9 mouse cellular contexts compared by ENCODE assay signal in genomic region chr1:62794896-62795255, GRCm38 (mm10).
DNase-seq lines count a peak whose midpoint lies in the region; ATAC-seq lines count a peak whose summit lies in the region.
"Had no signal": no experiment of that assay in that cellular context is flagged by ENCODE, and none has a peak within 500 bp of the region (broad histone marks: within the 10 kb centered on the region; RNA-seq: fewer than 3 reads in every experiment).

No protein-coding gene starts in this region.

- peak overlapping the region; percentile 31 for H3K4me2 ChIP-seq in kidney, embryonic 16.5 days (replicated peaks; ENCODE audit: low read depth, low read length)
- peak overlapping the region; percentile 30 for H3K4me2 ChIP-seq in embryonic facial prominence, embryonic 13.5 days
- peak overlapping the region; percentile 32 for H3K4me2 ChIP-seq in hindbrain, embryonic 12.5 days (replicated peaks)
- H3K4me2 ChIP-seq in midbrain, embryonic 15.5 days: peak overlapping the region; percentile 29

- H3K9me3 ChIP-seq in kidney, embryonic 16.5 days (ENCODE audit: low read length): no peaks in the 10 kb centered on the region
- no peaks in the 10 kb centered on the region for H3K9me3 ChIP-seq in embryonic facial prominence, embryonic 13.5 days
- H3K9me3 ChIP-seq in hindbrain, embryonic 12.5 days (replicated peaks): no peaks in the 10 kb centered on the region
- H3K9me3 ChIP-seq in midbrain, embryonic 15.5 days: no peaks in the 10 kb centered on the region

- no peak for ATAC-seq in kidney, embryonic 16.5 days (ENCODE audit: low FRiP score, low TSS enrichment)
- no peak for ATAC-seq in embryonic facial prominence, embryonic 13.5 days (ENCODE audit: insufficient number of reproducible peaks, insufficient read depth, low FRiP score, low TSS enrichment, low read depth)
- ATAC-seq in hindbrain, embryonic 12.5 days (ENCODE audit: low FRiP score): 0 out of 2 replicates have a peak, but pooled peaks have one; percentile 24
- peak; percentile 32 for ATAC-seq in midbrain, embryonic 15.5 days (replicated peaks)
- ATAC-seq: CD4-positive, CD25-positive, alpha-beta regulatory T cell, adult 4 months had no signal

- 50% methylated on average over 2 of the region's 2 CpGs for WGBS in kidney, embryonic 16.5 days
- WGBS in embryonic facial prominence, embryonic 13.5 days: 52% methylated on average over 2 of the region's 2 CpGs
- WGBS in hindbrain, embryonic 12.5 days: 56% methylated on average over 2 of the region's 2 CpGs
- WGBS in midbrain, embryonic 15.5 days: 40% methylated on average over 2 of the region's 2 CpGs

- H3K27ac ChIP-seq in kidney, embryonic 16.5 days (ENCODE audit: low read length): no peak overlapping the region
- no peak overlapping the region for H3K27ac ChIP-seq in embryonic facial prominence, embryonic 13.5 days
- no peak overlapping the region for H3K27ac ChIP-seq in hindbrain, embryonic 12.5 days
- H3K27ac ChIP-seq in midbrain, embryonic 15.5 days: peak overlapping the region; percentile 74

- no peak for DNase-seq in kidney, adult 11 months
- no peak for DNase-seq in spleen, postnatal 14 days (ENCODE audit: low spot score in 2 of 2)
- no peak for DNase-seq in layer of hippocampus, postnatal 14 days (ENCODE audit: low spot score in 2 of 2)
- no peak for DNase-seq in ovary, postnatal 14 days (ENCODE audit: low spot score)

- no peak overlapping the region for H3K9ac ChIP-seq in kidney, embryonic 16.5 days (replicated peaks; ENCODE audit: low read length)
- no peak overlapping the region for H3K9ac ChIP-seq in embryonic facial prominence, embryonic 13.5 days
- no peak overlapping the region for H3K9ac ChIP-seq in hindbrain, embryonic 12.5 days
- no peak overlapping the region; the same call in 1 of the 2 replicates for H3K9ac ChIP-seq in midbrain, embryonic 15.5 days

- no peak overlapping the region for H3K4me3 ChIP-seq in kidney, embryonic 16.5 days (ENCODE audit: low read length)
- H3K4me3 ChIP-seq in embryonic facial prominence, embryonic 13.5 days: no peak overlapping the region
- H3K4me3 ChIP-seq in hindbrain, embryonic 12.5 days: no peak overlapping the region
- no peak overlapping the region for H3K4me3 ChIP-seq in midbrain, embryonic 15.5 days

- 0 out of 2 replicates have a peak, but pooled peaks cover 17% of the 10 kb centered on the region for H3K4me1 ChIP-seq in kidney, embryonic 16.5 days (ENCODE audit: insufficient read depth, low read length)
- H3K4me1 ChIP-seq in embryonic facial prominence, embryonic 13.5 days: peaks cover 37% of the 10 kb centered on the region
- H3K4me1 ChIP-seq in hindbrain, embryonic 12.5 days: peaks cover 22% of the 10 kb centered on the region
- peaks cover 22% of the 10 kb centered on the region for H3K4me1 ChIP-seq in midbrain, embryonic 15.5 days

- no peaks in the 10 kb centered on the region for H3K36me3 ChIP-seq in kidney, embryonic 16.5 days (ENCODE audit: insufficient read depth, low read length)
- H3K36me3 ChIP-seq in embryonic facial prominence, embryonic 13.5 days: peaks cover 12% of the 10 kb centered on the region
- H3K36me3 ChIP-seq in hindbrain, embryonic 12.5 days: no peaks in the 10 kb centered on the region
- no peaks in the 10 kb centered on the region for H3K36me3 ChIP-seq in midbrain, embryonic 15.5 days (replicated peaks)

- no peaks in the 10 kb centered on the region for H3K27me3 ChIP-seq in kidney, embryonic 16.5 days (ENCODE audit: insufficient read depth, low read length)
- no peaks in the 10 kb centered on the region for H3K27me3 ChIP-seq in embryonic facial prominence, embryonic 13.5 days
- no peaks in the 10 kb centered on the region; the same call in 1 of the 2 replicates for H3K27me3 ChIP-seq in hindbrain, embryonic 12.5 days
- no peaks in the 10 kb centered on the region; the same call in 1 of the 2 replicates for H3K27me3 ChIP-seq in midbrain, embryonic 15.5 days (replicated peaks)

Comparison
In these comparisons a context has a peak if more than half of its experiments do, and no peak if none do; other contexts are left out.
1. ATAC-seq: peak in hindbrain, embryonic 12.5 days (single experiment) and midbrain, embryonic 15.5 days (single experiment); none in kidney, embryonic 16.5 days (single experiment) and embryonic facial prominence, embryonic 13.5 days (single experiment).
2. Peak in every context shown above with its lines, with median percentiles within 50 percentile points of each other: H3K4me2 ChIP-seq.